Mouse (Mus musculus): ENCODE measurements at regions not wholly inside any gene's neighbourhood (a gene's known extent, or its start where the extent isn't known, plus 50 kb on each side); places are given as distances from the start of the nearest gene placed in this dataset.

DNA sequence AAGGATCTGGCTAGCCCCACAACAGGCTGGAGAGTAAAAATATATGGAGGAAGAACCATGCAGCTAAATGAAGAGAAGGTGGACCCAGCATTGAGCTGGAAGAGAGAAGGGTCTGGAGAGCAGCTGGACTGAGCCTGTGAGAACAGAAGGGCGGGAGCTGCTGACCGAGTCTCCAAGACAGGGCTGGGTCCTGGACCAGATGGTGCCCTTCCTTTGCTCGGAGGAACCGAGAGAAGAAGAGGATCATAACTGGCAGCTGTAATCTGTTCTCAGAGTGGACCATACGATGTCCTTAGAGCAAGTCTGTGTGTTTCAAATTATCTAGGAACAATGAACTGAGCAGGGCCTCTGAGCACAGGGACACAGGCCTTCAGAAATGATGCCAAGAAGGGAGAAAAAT is 279.3 kb downstream of the Adra2a start:
- Histone ChIP-seq H3K4me1 (ENCODE audit: control insufficient read depth, insufficient read depth, low read length) (no peaks in the 10 kb centered on the region), H3K27me3 (ENCODE audit: control insufficient read depth, insufficient read depth, low read length) (no peaks in the 10 kb centered on the region), H3K4me3 (replicated peaks; ENCODE audit: insufficient read depth, low read depth, low read length) (no peak overlapping the region), H3K27ac (ENCODE audit: insufficient read depth, low read length) (no peak overlapping the region)
- no peak for DNase-seq
- 18% methylated on average over 5 of the region's 5 CpGs for WGBS
- no peak for TF ChIP-seq POLR2A (IDR thresholded peaks at IDR 0.05; ENCODE audit: borderline replicate concordance, insufficient read depth, low read length)
- TF ChIP-seq CTCF (IDR thresholded peaks at IDR 0.05; ENCODE audit: borderline replicate concordance, insufficient read depth, low read depth, low read length), result no peak

DNA sequence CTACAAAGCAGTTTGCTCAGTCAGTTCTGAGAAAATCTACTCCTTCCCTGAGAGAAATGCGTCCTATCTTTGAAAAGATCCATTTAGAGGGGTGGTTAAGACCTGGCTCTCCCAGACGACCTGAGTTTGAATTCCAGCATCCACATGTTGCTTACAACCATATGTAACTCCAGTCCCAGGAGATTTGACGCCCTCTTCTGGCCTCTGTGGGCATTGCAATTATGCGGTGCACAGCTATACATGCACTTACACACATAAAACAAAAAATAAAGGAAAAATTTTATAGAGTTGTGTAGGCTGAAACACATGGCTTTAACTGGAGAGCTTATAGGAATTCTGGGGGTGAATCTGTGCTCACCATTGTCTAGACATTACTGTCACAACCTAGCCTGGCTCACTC is 281.0 kb downstream of the Adra2a start:
- no peak overlapping the region for H3K27ac ChIP-seq (ENCODE audit: insufficient read depth, low read length)
- no peak overlapping the region for H3K4me3 ChIP-seq (replicated peaks; ENCODE audit: insufficient read depth, low read depth, low read length)
- DNase-seq, result no peak
- WGBS, result 62% methylated on average over 4 of the region's 4 CpGs
- no peaks in the 10 kb centered on the region for H3K4me1 ChIP-seq (ENCODE audit: control insufficient read depth, insufficient read depth, low read length)
- no peaks in the 10 kb centered on the region for H3K27me3 ChIP-seq (ENCODE audit: control insufficient read depth, insufficient read depth, low read length)
- TF ChIP-seq POLR2A (IDR thresholded peaks at IDR 0.05; ENCODE audit: borderline replicate concordance, insufficient read depth, low read length) (no peak), CTCF (IDR thresholded peaks at IDR 0.05; ENCODE audit: borderline replicate concordance, insufficient read depth, low read depth, low read length) (no peak)

DNA sequence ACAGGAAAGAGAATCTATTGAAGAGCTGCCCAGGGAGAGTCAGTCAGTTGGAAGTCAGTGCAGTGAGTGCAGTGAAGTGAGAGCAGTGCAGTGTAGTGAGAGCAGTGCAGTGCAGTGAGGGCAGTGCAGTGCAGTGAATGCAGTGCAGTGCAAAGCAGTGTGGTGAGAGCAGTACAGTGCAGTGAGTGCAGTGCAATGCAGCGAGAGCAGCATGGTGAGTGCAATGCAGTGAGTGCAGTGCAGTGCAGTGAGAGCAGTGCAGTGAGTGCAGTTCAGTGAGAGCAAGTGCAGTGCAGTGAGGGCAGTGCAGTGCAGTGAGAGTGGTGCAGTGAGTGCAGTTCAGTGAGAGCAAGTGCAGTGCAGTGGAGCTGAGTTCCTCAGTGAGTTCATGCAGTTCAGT is 288.2 kb downstream of the Adra2a start:
- H3K27ac ChIP-seq (ENCODE audit: insufficient read depth, low read length), result no peak overlapping the region
- no peaks in the 10 kb centered on the region for H3K4me1 ChIP-seq (ENCODE audit: control insufficient read depth, insufficient read depth, low read length)
- WGBS, result 89% methylated on average over 1 of the region's 1 CpGs
- no peak for DNase-seq
- TF ChIP-seq POLR2A (IDR thresholded peaks at IDR 0.05; ENCODE audit: borderline replicate concordance, insufficient read depth, low read length) (no peak), CTCF (IDR thresholded peaks at IDR 0.05; ENCODE audit: borderline replicate concordance, insufficient read depth, low read depth, low read length) (no peak)
- H3K4me3 ChIP-seq (replicated peaks; ENCODE audit: insufficient read depth, low read depth, low read length), result no peak overlapping the region
- no peaks in the 10 kb centered on the region for H3K27me3 ChIP-seq (ENCODE audit: control insufficient read depth, insufficient read depth, low read length)

DNA sequence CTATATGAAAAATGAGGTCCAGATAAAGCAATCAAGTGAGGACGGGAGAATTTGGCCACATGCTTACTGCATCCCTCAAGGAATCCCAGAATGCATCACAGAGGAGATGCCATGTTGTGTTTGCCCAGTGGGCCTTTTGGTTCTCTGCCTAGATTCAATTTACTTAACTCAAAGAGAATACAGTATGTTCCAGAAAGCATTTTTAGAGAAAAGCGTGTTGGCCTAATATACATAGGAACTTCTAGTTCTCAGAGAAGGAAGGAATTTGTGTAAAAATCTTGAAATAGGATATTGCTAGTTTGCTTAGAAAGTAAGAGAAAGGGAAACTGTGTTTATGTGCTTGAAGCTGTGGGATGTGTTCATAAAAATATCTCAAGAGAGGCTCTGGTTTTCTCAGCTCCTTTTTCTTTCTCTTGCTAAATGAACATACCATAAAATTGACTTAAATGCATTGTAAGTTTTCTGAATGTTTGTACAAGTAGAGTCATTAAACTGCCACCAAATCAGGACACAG is 296.9 kb downstream of the Adra2a start:
- WGBS, result 41% methylated on average over 2 of the region's 2 CpGs
- Histone ChIP-seq H3K27ac (ENCODE audit: insufficient read depth, low read length) (no peak overlapping the region), H3K4me1 (ENCODE audit: control insufficient read depth, insufficient read depth, low read length) (no peaks in the 10 kb centered on the region), H3K4me3 (replicated peaks; ENCODE audit: insufficient read depth, low read depth, low read length) (no peak overlapping the region), H3K27me3 (ENCODE audit: control insufficient read depth, insufficient read depth, low read length) (no peaks in the 10 kb centered on the region)
- DNase-seq, result no peak
- TF ChIP-seq CTCF (IDR thresholded peaks at IDR 0.05; ENCODE audit: borderline replicate concordance, insufficient read depth, low read depth, low read length) (no peak), POLR2A (IDR thresholded peaks at IDR 0.05; ENCODE audit: borderline replicate concordance, insufficient read depth, low read length) (no peak)

DNA sequence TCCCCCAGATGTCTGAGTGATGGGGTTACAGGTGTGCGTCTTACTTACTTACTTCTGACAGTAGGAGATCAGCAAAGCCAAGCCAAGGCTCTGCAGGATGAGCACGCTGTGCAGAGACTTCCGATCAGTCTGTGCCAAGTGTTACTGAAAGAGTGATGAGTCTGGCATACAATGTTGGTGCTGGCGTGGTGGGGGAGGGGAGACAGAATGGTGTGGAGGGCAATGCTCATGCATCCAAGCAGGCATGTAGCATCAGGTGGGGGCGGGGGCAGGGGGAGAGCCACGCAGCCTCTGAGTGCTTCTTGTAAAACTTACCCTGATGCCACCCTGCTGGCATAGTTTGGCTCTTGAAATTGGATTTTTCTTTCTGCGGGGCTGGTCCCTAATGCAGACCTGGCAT is 315.8 kb downstream of the Adra2a start:
- TF ChIP-seq CTCF (IDR thresholded peaks at IDR 0.05; ENCODE audit: borderline replicate concordance, insufficient read depth, low read depth, low read length) (no peak), POLR2A (IDR thresholded peaks at IDR 0.05; ENCODE audit: borderline replicate concordance, insufficient read depth, low read length) (no peak)
- H3K4me1 ChIP-seq (ENCODE audit: control insufficient read depth, insufficient read depth, low read length), result no peaks in the 10 kb centered on the region
- no peak for DNase-seq
- 6% methylated on average over 7 of the region's 7 CpGs for WGBS
- no peak overlapping the region for H3K27ac ChIP-seq (ENCODE audit: insufficient read depth, low read length)
- H3K27me3 ChIP-seq (ENCODE audit: control insufficient read depth, insufficient read depth, low read length), result no peaks in the 10 kb centered on the region; the same call in 1 of the 2 replicates
- H3K4me3 ChIP-seq (replicated peaks; ENCODE audit: insufficient read depth, low read depth, low read length), result no peak overlapping the region

DNA sequence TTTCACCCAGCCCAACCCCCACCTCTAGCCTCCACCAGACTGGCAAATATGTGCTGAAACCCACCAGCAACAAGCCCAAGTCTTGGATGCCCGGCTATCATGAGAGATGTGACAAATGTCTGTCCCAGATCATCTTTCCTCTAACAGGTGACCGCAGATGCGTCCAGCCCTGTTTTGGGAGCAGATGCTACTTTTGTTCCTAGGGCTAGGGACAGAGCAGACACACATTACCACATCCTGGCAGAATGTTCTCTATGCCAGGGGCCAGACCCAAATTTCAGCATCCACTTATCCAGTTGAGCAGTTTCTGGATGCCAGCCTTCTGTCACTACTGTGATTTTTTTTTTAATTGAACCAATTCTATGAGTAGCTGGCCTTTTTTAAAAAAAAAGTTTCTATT is 316.7 kb downstream of the Adra2a start:
- H3K4me1 ChIP-seq (ENCODE audit: control insufficient read depth, insufficient read depth, low read length), result no peaks in the 10 kb centered on the region
- no peaks in the 10 kb centered on the region; the same call in 1 of the 2 replicates for H3K27me3 ChIP-seq (ENCODE audit: control insufficient read depth, insufficient read depth, low read length)
- no peak for TF ChIP-seq CTCF (IDR thresholded peaks at IDR 0.05; ENCODE audit: borderline replicate concordance, insufficient read depth, low read depth, low read length)
- no peak overlapping the region for H3K4me3 ChIP-seq (replicated peaks; ENCODE audit: insufficient read depth, low read depth, low read length)
- no peak overlapping the region for H3K27ac ChIP-seq (ENCODE audit: insufficient read depth, low read length)
- 11% methylated on average over 3 of the region's 3 CpGs for WGBS
- peak in 1 of 2 experiments; percentile 16 for DNase-seq

DNA sequence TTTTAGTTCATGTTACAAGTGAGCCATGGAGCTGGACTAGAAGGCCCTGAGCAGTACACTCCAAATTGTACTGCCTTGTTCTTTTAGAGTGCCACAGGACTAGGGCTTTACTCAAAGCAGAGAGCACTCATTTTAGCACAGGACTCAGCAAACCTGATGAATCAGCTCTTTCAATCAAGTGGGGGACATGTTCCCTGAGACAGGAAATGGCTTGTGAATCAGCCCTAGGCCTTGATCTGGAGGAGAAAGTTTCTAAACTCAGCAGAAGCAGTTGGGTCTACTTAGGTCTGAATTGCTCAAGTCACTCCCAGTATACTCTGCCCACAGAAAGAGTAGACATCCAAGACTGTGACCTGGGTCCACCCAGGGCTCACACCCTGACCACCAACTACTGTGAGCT is 341.1 kb downstream of the Adra2a start:
- no peak overlapping the region for H3K27ac ChIP-seq (ENCODE audit: insufficient read depth, low read length)
- TF ChIP-seq POLR2A (IDR thresholded peaks at IDR 0.05; ENCODE audit: borderline replicate concordance, insufficient read depth, low read length) (no peak), CTCF (IDR thresholded peaks at IDR 0.05; ENCODE audit: borderline replicate concordance, insufficient read depth, low read depth, low read length) (no peak)
- H3K4me3 ChIP-seq (replicated peaks; ENCODE audit: insufficient read depth, low read depth, low read length), result no peak overlapping the region
- H3K4me1 ChIP-seq (ENCODE audit: control insufficient read depth, insufficient read depth, low read length), result no peaks in the 10 kb centered on the region
- no peaks in the 10 kb centered on the region for H3K27me3 ChIP-seq (ENCODE audit: control insufficient read depth, insufficient read depth, low read length)
- DNase-seq, result no peak

DNA sequence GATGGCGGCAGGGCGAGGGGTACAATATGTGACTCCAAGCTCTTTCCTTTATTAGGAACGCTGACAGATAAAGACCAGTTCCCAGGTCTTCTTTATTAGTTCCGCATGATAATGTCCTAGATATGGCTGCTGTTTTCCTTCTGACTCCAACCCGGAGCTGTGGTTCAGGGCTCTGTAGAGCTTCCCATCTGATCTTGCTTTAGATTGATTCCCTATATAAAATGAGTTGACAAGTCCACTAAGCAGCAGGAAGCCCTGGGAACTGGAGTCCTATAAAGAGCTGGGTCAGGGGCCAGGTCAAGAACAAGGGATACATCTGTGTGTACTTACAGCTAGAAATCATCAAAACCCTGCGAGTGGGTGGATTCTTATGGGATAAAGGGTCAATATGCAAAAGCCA is 347.5 kb downstream of the Adra2a start:
- no peak for DNase-seq
- TF ChIP-seq CTCF (IDR thresholded peaks at IDR 0.05; ENCODE audit: borderline replicate concordance, insufficient read depth, low read depth, low read length) (no peak), POLR2A (IDR thresholded peaks at IDR 0.05; ENCODE audit: borderline replicate concordance, insufficient read depth, low read length) (no peak)
- no peak overlapping the region for H3K4me3 ChIP-seq (replicated peaks; ENCODE audit: insufficient read depth, low read depth, low read length)
- 69% methylated on average over 6 of the region's 6 CpGs for WGBS
- no peak overlapping the region for H3K27ac ChIP-seq (ENCODE audit: insufficient read depth, low read length)
- no peaks in the 10 kb centered on the region for H3K27me3 ChIP-seq (ENCODE audit: control insufficient read depth, insufficient read depth, low read length)
- no peaks in the 10 kb centered on the region for H3K4me1 ChIP-seq (ENCODE audit: control insufficient read depth, insufficient read depth, low read length)

Data from cerebellum, adult 2 months (tissue).